Mouse (Mus musculus) spleen, adult 2 months (tissue): ENCODE data around the gene Tmem132d.

ENCODE experiments used
- CTCF ChIP-seq: fragments of 200-500 bp; IDR thresholded peaks from 2 replicates; pipeline ENCODE4 v1.5.1; 2011; ENCODE audit warnings: mild to moderate bottlenecking, inconsistent platforms; ENCODE audit not compliant: insufficient read depth, insufficient read length, insufficient replicate concordance; ENCODE audit errors: extremely low read depth
- POLR2A ChIP-seq: fragments of 200-500 bp; IDR thresholded peaks from 2 replicates; pipeline ENCODE4 v1.6.1; 2011; ENCODE audit warnings: low read depth, low read length, inconsistent platforms

- TF ChIP-seq CTCF (no peak), POLR2A (no peak)
Measured at GRCm38 (mm10) chr5:127800907-127801306, 632.0 kb downstream of the Tmem132d start.
